Mouse (Mus musculus) neural tube, embryonic 13.5 days (tissue): Measurements from ENCODE around the gene Mid1. TPM values are rescaled to one million over a fixed set of nuclear protein-coding genes. Genes with fewer than 3 reads are reported as not detected.
A peak's percentile ranks its signal among the peaks of the same experiment; 100 is the strongest.
"Not testable (repeated sequence)": the region's sequence is repeated elsewhere in the genome, so short reads cannot be mapped to it uniquely, and the experiment has no call there.

Experiments
- ATAC-seq: fragments of 200-750 bp; cut with Nextera tagmentation; 2 replicates; pipeline ENCODE4 v1.8.0; 2017; ENCODE audit warnings: low read depth, mild to moderate bottlenecking, moderate TSS enrichment, moderate library complexity
- H3K27ac ChIP-seq: fragments of 300-500 bp; sonication (generic); replicated peaks from 2 replicates; pipeline ENCODE4 v1.5.1; 2015; ENCODE audit warnings: moderate library complexity, mild to moderate bottlenecking, inconsistent platforms
- H3K27me3 ChIP-seq: fragments of 300-500 bp; sonication (generic); 2 replicates; pipeline ENCODE4 v1.6.1; 2015; ENCODE audit warnings: mild to moderate bottlenecking, inconsistent platforms
- H3K36me3 ChIP-seq: fragments of 300-500 bp; sonication (generic); 2 replicates; pipeline ENCODE4 v1.6.1; 2015; ENCODE audit warnings: mild to moderate bottlenecking, inconsistent platforms
- H3K4me1 ChIP-seq: fragments of 300-500 bp; sonication (generic); replicated peaks from 2 replicates; pipeline ENCODE4 v1.6.1; 2015; ENCODE audit warnings: inconsistent platforms
- H3K4me2 ChIP-seq: fragments of 300-500 bp; sonication (generic); 2 replicates; pipeline ENCODE4 v1.6.1; 2015; ENCODE audit warnings: inconsistent platforms, mild to moderate bottlenecking, moderate library complexity
- H3K4me3 ChIP-seq: fragments of 300-500 bp; sonication (generic); 2 replicates; pipeline ENCODE4 v1.5.1; 2015; ENCODE audit warnings: mild to moderate bottlenecking, inconsistent platforms
- H3K9ac ChIP-seq: fragments of 300-500 bp; sonication (generic); 2 replicates; pipeline ENCODE4 v1.6.1; 2015; ENCODE audit warnings: moderate library complexity, mild to moderate bottlenecking, inconsistent platforms
- H3K9me3 ChIP-seq: fragments of 300-500 bp; sonication (generic); 2 replicates; pipeline ENCODE4 v1.6.1; 2016; ENCODE audit warnings: inconsistent platforms
- WGBS: fragments of 180-500 bp; shearing (Covaris S2); methylation state at CpG from one replicate; pipeline ENCODE4 v1.1.7; 2015; 5-methylcytosine and 5-hydroxymethylcytosine counted together
- polyA plus RNA-seq: library from polyadenylated mRNA; unstranded; fragments of >200 nt; fragmentation: Nextera tagmentation; extraction: Ambion mirVana; gene quantifications from 2 replicates; pipeline ENCODE4 v1.2.1, GENCODE M21; 2015

Mid1 gene
- polyA plus RNA-seq, 1 experiment from 2014 or later: 5.2 TPM

DNA sequence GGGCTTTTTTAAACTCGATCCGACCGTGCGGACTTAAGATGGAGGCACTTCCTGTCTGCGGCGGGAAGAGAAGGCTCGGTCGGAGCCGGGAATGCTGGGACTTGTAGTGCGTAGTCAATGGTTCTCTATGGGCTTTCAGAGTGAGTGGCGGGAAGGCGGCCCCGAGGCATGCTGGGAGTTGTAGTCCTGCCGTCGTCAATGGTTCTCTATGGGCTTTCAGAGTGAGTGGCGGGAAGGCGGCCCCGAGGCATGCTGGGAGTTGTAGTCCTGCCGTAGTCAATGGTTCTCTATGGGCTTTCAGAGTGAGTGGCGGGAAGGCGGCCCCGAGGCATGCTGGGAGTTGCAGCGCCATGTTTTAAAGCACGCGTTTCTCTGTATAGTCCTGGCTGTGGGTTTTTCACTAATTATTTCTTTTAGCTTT lies 324.8 kb downstream of the Mid1 start:
- Histone ChIP-seq H3K27ac (peak overlapping the region; percentile 77), H3K9me3 (peaks cover 34% of the 10 kb centered on the region), H3K9ac (peak overlapping the region; percentile 78), H3K4me3 (peak overlapping the region; percentile 50), H3K36me3 (peaks cover 16% of the 10 kb centered on the region)
- H3K4me1 ChIP-seq, H3K27me3 ChIP-seq, H3K4me2 ChIP-seq: not testable (repeated sequence)
- peak; percentile 98 for ATAC-seq
- 54% methylated on average over 25 of the region's 25 CpGs for WGBS

DNA sequence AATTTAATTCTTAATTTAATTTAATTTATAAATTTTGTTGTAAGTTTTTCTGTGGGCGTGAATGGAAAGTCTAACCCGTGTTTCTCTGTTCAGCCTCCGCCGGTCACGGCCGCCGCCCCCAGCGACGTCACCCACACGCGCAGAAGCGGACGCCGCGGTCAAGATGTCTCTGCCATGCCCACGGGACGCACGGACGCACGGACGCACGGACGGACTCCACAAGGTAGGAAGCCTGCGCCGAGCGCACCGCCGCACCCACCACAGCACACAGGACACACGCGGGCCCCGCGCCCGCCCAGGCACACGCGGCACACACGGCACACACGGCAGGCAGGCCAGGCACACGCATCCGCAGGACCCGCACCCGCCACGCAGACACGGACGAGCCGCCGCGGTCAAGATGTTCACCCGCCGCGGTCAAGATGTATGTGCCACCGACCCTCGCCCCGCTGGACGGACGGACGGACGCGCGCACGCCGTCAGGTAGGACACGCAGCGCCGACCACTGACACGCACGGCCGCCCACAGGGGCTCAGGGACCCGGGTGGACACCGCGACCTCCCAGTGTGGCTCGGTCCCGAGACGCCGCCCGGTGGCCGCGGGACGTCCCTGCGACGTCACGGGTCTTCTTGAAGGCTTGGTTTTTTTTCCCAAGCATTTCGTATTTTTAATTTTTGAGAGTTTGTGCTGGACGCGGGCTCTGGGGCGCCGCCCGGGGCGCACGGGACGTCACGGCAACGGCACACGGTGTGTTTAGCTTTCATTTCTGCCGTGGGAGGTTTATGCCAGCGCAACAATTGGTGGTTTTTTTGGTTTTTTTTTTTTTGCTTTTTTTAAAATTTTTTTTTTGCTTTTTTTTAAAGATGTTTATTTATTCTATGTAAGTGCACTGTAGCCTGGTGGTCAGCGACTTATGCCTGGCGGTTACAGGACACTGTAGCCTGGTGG lies 325.9 kb downstream of the Mid1 start:
- peak overlapping the region; percentile 1 for H3K4me3 ChIP-seq
- peaks cover 16% of the 10 kb centered on the region for H3K36me3 ChIP-seq
- not testable (repeated sequence) for H3K27me3 ChIP-seq, H3K27ac ChIP-seq, H3K4me1 ChIP-seq, H3K9ac ChIP-seq
- ATAC-seq: peak; percentile 26
- peak overlapping the region; percentile 24; the same call in 1 of the 2 replicates for H3K4me2 ChIP-seq
- peaks cover 34% of the 10 kb centered on the region for H3K9me3 ChIP-seq
- 86% methylated on average over 97 of the region's 97 CpGs for WGBS

DNA sequence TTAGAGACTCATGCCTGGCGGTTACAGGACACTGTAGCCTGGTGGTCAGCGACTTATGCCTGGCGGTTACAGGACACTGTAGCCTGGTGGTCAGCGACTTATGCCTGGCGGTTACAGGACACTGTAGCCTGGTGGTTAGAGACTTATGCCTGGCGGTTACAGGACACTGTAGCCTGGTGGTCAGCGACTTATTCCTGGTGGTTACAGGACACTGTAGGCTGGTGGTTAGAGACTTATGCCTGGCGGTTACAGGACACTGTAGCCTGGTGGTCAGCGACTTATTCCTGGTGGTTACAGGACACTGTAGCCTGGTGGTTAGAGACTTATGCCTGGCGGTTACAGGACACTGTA lies 326.5 kb downstream of the Mid1 start:
- H3K4me2 ChIP-seq, H3K27me3 ChIP-seq, H3K27ac ChIP-seq, H3K4me1 ChIP-seq, ATAC-seq, H3K4me3 ChIP-seq, H3K9ac ChIP-seq: not testable (repeated sequence)
- peaks cover 21% of the 10 kb centered on the region for H3K36me3 ChIP-seq
- H3K9me3 ChIP-seq: peaks cover 34% of the 10 kb centered on the region
- WGBS: 90% methylated on average over 7 of the region's 10 CpGs

DNA sequence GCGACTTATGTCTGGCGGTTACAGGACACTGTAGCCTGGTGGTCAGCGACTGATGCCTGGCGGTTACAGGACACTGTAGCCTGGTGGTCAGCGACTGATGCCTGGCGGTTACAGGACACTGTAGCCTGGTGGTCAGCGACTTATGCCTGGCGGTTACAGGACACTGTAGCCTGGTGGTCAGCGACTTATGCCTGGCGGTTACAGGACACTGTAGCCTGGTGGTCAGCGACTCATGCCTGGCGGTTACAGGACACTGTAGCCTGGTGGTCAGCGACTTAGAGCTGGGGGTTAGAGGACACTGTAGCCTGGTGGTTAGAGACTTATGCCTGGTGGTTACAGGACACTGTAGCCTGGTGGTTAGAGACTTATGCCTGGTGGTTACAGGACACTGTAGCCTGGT lies 328.4 kb downstream of the Mid1 start:
- H3K9me3 ChIP-seq: peaks cover 29% of the 10 kb centered on the region
- ATAC-seq, H3K4me2 ChIP-seq, H3K27ac ChIP-seq, H3K27me3 ChIP-seq, H3K4me3 ChIP-seq, H3K4me1 ChIP-seq, H3K9ac ChIP-seq: not testable (repeated sequence)
- WGBS: no CpG with 5 or more reads among the region's 13 CpGs
- peaks cover 31% of the 10 kb centered on the region for H3K36me3 ChIP-seq

DNA sequence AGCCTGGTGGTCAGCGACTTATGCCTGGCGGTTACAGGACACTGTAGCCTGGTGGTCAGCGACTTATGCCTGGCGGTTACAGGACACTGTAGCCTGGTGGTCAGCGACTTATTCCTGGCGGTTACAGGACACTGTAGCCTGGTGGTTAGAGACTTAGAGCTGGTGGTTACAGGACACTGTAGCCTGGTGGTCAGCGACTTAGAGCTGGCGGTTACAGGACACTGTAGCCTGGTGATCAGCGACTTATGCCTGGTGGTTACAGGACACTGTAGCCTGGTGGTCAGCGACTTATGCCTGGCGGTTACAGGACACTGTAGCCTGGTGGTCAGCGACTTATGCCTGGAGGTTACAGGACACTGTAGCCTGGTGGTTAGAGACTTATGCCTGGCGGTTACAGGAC lies 329.0 kb downstream of the Mid1 start:
- not testable (repeated sequence) for H3K9ac ChIP-seq, H3K4me1 ChIP-seq, H3K27me3 ChIP-seq, H3K4me2 ChIP-seq, H3K4me3 ChIP-seq, H3K27ac ChIP-seq, ATAC-seq
- WGBS: 82% methylated on average over 5 of the region's 13 CpGs
- Histone ChIP-seq H3K9me3 (peaks cover 30% of the 10 kb centered on the region), H3K36me3 (peaks cover 37% of the 10 kb centered on the region)

DNA sequence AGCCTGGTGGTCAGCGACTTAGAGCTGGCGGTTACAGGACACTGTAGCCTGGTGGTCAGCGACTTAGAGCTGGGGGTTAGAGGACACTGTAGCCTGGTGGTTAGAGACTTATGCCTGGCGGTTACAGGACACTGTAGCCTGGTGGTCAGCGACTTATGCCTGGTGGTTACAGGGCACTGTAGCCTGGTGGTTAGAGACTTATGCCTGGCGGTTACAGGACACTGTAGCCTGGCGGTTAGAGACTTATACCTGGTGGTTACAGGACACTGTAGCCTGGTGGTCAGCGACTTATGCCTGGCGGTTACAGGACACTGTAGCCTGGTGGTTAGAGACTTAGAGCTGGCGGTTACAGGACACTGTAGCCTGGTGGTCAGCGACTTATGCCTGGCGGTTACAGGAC lies 330.9 kb downstream of the Mid1 start:
- not testable (repeated sequence) for ATAC-seq, H3K4me2 ChIP-seq
- peaks cover 44% of the 10 kb centered on the region for H3K36me3 ChIP-seq

DNA sequence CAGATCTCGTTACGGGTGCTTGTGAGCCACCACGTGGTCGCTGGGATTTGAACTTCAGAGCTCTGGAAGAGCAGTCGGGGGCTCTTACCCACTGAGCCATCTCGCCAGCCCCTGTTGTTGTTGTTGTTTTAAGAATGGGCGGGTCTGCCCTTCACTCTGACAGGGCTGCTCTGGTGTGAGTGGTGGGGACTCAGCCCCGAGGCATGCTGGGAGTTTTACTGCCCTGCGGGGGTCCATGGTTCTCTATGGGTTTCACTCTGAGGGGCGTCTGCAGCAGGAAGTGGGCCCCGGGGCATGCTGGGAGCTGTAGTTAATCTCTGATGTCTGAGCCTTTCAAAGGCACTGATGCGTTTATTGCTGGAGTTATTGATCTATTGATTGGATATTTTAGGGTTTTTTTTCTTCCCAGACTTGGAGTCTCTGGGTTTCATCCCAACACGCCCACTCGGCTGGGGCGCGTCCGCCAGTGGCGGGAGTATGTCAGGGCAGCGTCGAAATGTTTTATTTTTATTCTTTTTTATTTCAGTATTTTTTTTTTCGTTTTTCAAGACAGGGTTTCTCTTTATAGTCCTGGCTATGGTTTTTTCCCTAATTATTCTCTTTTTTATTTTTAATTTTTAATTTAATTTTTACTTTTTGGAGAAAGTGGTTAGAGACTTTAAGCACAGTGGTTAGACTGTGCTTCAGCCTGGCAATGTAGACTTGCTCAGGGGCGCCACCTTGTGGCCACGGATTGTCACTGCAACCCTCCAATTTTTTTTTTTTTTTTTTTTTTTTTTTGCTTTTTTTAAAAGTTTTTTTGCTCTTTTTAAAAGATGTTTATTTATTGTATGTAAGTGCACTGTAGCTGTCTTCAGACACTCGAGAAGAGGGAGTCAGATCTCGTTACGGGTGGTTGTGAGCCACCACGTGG lies 332.6 kb downstream of the Mid1 start:
- 58% methylated on average over 27 of the region's 27 CpGs for WGBS
- H3K27ac ChIP-seq: peak overlapping the region; percentile 0; the same call in 1 of the 2 replicates
- peak; percentile 85 for ATAC-seq

More for the DNA sequence above, 330.9 kb downstream of the Mid1 start:
- not testable (repeated sequence) for H3K4me3 ChIP-seq, H3K4me1 ChIP-seq, H3K27ac ChIP-seq, H3K27me3 ChIP-seq, H3K9ac ChIP-seq
- 93% methylated on average over 10 of the region's 12 CpGs for WGBS
- peaks cover 36% of the 10 kb centered on the region for H3K9me3 ChIP-seq

DNA sequence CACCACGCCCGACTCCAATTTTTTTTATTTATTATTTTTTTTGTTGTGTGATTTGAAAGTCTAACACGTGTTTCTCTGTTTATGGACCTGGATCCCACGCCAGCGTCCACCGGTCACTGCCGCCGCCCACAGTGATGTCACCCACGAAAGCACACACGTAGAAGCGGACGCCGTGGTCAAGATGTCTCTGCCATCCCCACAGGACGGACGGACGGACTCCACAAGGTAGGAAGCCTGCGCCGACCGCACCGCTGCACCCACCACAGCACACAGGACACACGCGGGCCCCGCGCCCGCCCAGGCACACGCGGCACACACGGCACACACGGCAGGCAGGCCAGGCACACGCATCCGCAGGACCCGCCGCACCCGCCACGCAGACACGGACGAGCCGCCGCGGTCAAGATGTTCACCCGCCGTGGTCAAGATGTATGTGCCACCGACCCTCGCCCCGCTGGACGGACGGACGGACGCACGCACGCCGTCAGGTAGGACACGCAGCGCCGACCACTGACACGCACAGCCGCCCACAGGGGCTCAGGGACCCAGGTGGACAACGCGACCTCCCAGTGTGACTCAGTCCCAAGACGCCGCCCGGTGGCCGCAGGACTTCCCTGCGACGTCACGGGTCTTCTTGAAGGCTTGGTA lies 333.7 kb downstream of the Mid1 start:
- not testable (repeated sequence) for H3K4me2 ChIP-seq, H3K4me3 ChIP-seq, H3K9ac ChIP-seq, H3K27ac ChIP-seq, H3K4me1 ChIP-seq, H3K27me3 ChIP-seq
- WGBS: 87% methylated on average over 66 of the region's 66 CpGs
- peak; percentile 85 for ATAC-seq
- Histone ChIP-seq H3K36me3 (peaks cover 48% of the 10 kb centered on the region), H3K9me3 (peaks cover 41% of the 10 kb centered on the region)

More for the DNA sequence above, 332.6 kb downstream of the Mid1 start:
- Histone ChIP-seq H3K9me3 (peaks cover 41% of the 10 kb centered on the region), H3K36me3 (peaks cover 48% of the 10 kb centered on the region)
- not testable (repeated sequence) for H3K4me2 ChIP-seq, H3K4me1 ChIP-seq, H3K4me3 ChIP-seq, H3K9ac ChIP-seq, H3K27me3 ChIP-seq

DNA sequence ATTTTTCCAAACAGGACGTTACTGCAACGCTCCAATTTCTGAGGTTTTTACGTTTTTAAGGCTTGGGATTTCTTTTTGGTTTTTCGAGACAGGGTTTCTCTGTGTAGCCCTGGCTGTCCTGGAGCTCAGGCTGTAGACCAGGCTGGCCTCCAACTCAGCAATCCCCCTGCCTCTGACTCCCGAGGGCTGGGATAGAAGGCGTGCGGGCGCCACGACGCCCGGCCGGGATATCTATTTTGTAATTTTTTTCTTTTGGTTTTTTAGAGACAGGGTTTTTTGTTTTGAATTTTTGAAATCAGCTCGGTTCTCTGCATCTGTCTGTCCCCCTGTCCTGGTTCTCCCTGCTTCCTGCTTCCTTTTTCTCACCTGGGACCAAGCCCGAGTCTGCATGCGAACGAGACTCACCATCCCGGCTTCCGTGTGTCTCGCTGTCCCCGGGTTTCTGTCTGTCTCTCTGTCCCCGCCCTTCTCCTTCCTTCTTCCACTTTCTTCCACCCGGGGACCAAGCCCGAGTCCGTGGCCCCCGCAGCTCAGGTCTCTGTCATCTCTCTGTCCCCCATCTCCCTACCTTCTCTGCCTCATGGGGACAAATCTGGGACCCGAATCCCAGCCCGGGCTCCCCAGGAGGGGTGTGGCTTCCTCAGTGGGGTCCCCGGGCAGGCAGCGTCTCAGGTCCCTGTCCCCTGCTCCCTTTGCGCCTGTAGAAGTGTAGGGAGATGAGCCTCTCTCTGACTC lies 334.4 kb downstream of the Mid1 start:
- not testable (repeated sequence) for H3K9ac ChIP-seq, H3K4me3 ChIP-seq, H3K4me2 ChIP-seq, H3K27me3 ChIP-seq, H3K4me1 ChIP-seq
- peak; percentile 51 for ATAC-seq
- WGBS: 85% methylated on average over 30 of the region's 30 CpGs
- Histone ChIP-seq H3K36me3 (peaks cover 48% of the 10 kb centered on the region), H3K27ac (peak overlapping the region; percentile 11), H3K9me3 (peaks cover 41% of the 10 kb centered on the region)

DNA sequence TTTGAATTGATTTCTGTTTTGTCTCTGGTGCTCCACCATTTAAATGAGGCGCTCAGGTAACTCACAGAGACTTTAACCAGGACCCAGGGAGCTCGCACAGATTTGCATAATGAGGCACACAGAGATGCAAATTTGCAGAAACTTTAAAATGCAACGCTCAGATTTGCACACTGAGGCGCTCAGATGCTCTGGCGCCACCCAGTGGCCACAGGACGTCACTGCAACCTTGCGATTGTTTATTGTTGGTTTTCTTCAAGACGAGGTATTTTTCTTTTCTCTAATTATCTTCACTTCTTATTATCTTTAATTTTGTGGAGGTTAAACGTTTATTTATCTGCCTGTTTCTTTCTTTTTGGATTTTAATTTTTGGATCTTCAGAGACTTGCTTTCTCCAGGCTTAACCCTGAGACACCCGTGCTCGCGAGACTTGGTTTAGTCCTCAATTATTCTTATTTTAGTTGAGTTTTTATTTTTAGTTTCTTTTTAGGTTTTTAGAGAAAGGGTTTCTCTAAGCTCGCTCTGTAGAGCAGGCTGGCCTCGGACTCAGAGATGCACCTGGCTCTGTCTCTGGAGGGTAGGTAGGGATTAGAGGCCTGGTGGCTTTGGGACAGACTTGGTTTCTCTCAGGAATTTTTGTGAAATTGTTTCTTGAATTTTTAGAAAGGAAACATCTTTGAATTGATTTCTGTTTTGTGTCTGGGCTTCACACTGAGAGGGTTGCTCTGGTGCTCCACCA lies 335.1 kb downstream of the Mid1 start:
- Histone ChIP-seq H3K27ac (peak overlapping the region; percentile 11), H3K36me3 (peaks cover 48% of the 10 kb centered on the region), H3K9me3 (peaks cover 41% of the 10 kb centered on the region)
- H3K4me3 ChIP-seq, H3K27me3 ChIP-seq, ATAC-seq, H3K4me1 ChIP-seq, H3K9ac ChIP-seq, H3K4me2 ChIP-seq: not testable (repeated sequence)
- 62% methylated on average over 14 of the region's 14 CpGs for WGBS

DNA sequence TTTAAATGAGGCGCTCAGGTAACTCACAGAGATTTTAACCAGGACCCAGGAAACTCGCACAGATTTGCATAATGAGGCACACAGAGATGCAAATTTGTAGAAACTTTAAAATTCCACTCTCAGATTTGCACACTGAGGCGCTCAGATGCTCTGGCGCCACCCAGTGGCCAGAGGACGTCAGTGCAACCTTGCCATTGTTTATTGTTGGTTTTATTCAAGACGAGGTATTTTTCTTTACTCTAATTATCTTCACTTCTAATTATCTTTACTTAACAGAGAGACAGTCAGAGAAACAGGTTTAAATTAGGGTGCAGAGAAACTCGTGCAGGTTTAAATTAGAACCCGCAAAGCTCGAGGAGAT lies 335.7 kb downstream of the Mid1 start:
- not testable (repeated sequence) for H3K4me1 ChIP-seq, H3K4me3 ChIP-seq, ATAC-seq, H3K4me2 ChIP-seq, H3K27me3 ChIP-seq, H3K9ac ChIP-seq, H3K27ac ChIP-seq
- peaks cover 48% of the 10 kb centered on the region for H3K36me3 ChIP-seq
- WGBS: 55% methylated on average over 9 of the region's 9 CpGs
- peaks cover 41% of the 10 kb centered on the region for H3K9me3 ChIP-seq
